Mouse (Mus musculus) cerebellum, adult 2 months (tissue): ENCODE measurements around the gene Add2.

Source experiments
- CTCF ChIP-seq: fragments of 200-500 bp; IDR thresholded peaks from 2 replicates; pipeline ENCODE4 v1.5.1; 2011; ENCODE audit warnings: low read depth, mild to moderate bottlenecking, control low read depth, low read length, moderate library complexity, borderline replicate concordance; ENCODE audit not compliant: insufficient read depth
- POLR2A ChIP-seq: fragments of 200-500 bp; IDR thresholded peaks from 2 replicates; pipeline ENCODE4 v1.6.1; 2011; ENCODE audit warnings: low read length, control low read depth, borderline replicate concordance; ENCODE audit not compliant: insufficient read depth

DNA sequence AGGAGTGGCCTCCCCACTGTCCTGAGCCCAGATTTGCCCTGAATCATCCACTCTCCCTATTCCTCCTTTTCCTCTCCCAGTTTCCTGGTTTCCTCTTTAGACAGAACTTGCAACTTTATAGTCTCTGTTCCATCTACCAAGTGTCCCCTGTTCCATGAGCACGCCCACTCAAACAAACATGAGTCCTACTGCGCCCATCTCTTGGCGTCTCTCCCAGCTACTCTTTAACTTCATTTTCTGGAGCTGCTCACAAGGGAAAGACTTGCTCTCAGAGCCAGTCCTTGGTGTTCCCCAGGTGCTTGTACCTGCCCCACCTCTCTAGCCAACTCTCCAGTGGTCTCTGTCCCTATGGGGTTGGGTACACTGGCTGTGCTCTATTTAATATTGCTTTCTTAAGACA, 87.4 kb downstream of the Add2 start:
- no peak for TF ChIP-seq CTCF
- TF ChIP-seq POLR2A = no peak
